Mouse (Mus musculus) heart, embryonic 11.5 days (tissue): ENCODE data around the gene Nup133. TPM values are rescaled to one million over a fixed set of nuclear protein-coding genes. Genes with fewer than 3 reads are reported as not detected.

ENCODE experiments used
- polyA plus RNA-seq: library from polyadenylated mRNA; unstranded; fragments of >200 nt; fragmentation: Nextera tagmentation; extraction: Ambion mirVana; gene quantifications from 2 replicates; pipeline ENCODE4 v1.2.1, GENCODE M21; 2014

Gene Nup133
- polyA plus RNA-seq, 1 experiment from 2014 or later = 31.5 TPM

Other genes starting within 250 kb of the Nup133 start
- gene Rab4a, start 143.3 kb downstream of the Nup133 start, polyA plus RNA-seq = 55.0 and 58.7 TPM in 2 replicates
- gene Ccsap, start 89.1 kb downstream of the Nup133 start, polyA plus RNA-seq = 2.5 and 4.0 TPM in 2 replicates
- 558 and 581 TPM in 2 replicates for gene Acta1, start 54.5 kb downstream of the Nup133 start, polyA plus RNA-seq
- 36.2 and 38.4 TPM in 2 replicates for gene Abcb10, start 33.9 kb upstream of the Nup133 start, polyA plus RNA-seq
- gene Taf5l, start 72.1 kb upstream of the Nup133 start, polyA plus RNA-seq = 31.2 and 32.0 TPM in 2 replicates
- 6.0 and 6.5 TPM in 2 replicates for gene Urb2, start 72.2 kb upstream of the Nup133 start, polyA plus RNA-seq